Mouse (Mus musculus): ENCODE data around the gene Sned1. TPM values are rescaled to one million over a fixed set of nuclear protein-coding genes. Genes with fewer than 3 reads are reported as not detected.

Sned1 gene
- polyA plus RNA-seq, 1 experiment from 2014 or later, result 4.8 TPM

- H3K4me2 ChIP-seq (replicated peaks; ENCODE audit: low read depth, low read length), result no peak overlapping the region
- no peaks in the 10 kb centered on the region for H3K9me3 ChIP-seq (ENCODE audit: control insufficient read depth, low read depth, low read length)
- 0 out of 2 replicates have a peak, but pooled peaks cover under 1% of the 10 kb centered on the region for H3K4me1 ChIP-seq (ENCODE audit: control insufficient read depth, insufficient read depth, low read length)
- ATAC-seq (ENCODE audit: insufficient number of reproducible peaks, insufficient read depth, low FRiP score, low read depth), result no peak
- no peaks in the 10 kb centered on the region for H3K27me3 ChIP-seq (ENCODE audit: control insufficient read depth, insufficient read depth, low read length)
- no peak overlapping the region for H3K9ac ChIP-seq (replicated peaks; ENCODE audit: low read depth, low read length)
- no peak overlapping the region for H3K27ac ChIP-seq (ENCODE audit: low read length)
- no peak overlapping the region for H3K4me3 ChIP-seq (ENCODE audit: low read depth, low read length)
- peaks cover 59% of the 10 kb centered on the region for H3K36me3 ChIP-seq (ENCODE audit: control insufficient read depth, insufficient read depth, low read length)
- 85% methylated on average over 4 of the region's 4 CpGs for WGBS
Observed at GRCm38 (mm10) chr1:93349701-93350100, 114.1 kb downstream of the Sned1 start.

Small RNA genes within 50 kb of the gene (microRNA-seq; reads per million reads assigned to microRNA genes)
- gene Mir6901, result not detected
- not detected for gene Mir6902

Other genes starting within 250 kb of the Sned1 start
- not detected in 2 replicates for gene Aqp12, start 229.5 kb upstream of the Sned1 start, polyA plus RNA-seq (2014; fragmentation: Nextera tagmentation; extraction: Ambion mirVana)
- gene Kif1a, start 133.9 kb upstream of the Sned1 start, polyA plus RNA-seq (2014; fragmentation: Nextera tagmentation; extraction: Ambion mirVana), result 18.7 and 23.2 TPM in 2 replicates
- gene Agxt, start 100.6 kb upstream of the Sned1 start, polyA plus RNA-seq (2014; fragmentation: Nextera tagmentation; extraction: Ambion mirVana), result not detected in 2 replicates
- gene 2310007B03Rik, start 74.9 kb upstream of the Sned1 start, polyA plus RNA-seq (2014; fragmentation: Nextera tagmentation; extraction: Ambion mirVana), result 2.6 TPM in 2 replicates
- gene Crocc2, start 67.1 kb upstream of the Sned1 start, polyA plus RNA-seq (2014; fragmentation: Nextera tagmentation; extraction: Ambion mirVana), result 0.10 and 0.23 TPM in 2 replicates
- gene Mterf4, start 70.1 kb downstream of the Sned1 start, polyA plus RNA-seq (2014; fragmentation: Nextera tagmentation; extraction: Ambion mirVana), result 28.6 and 31.3 TPM in 2 replicates
- 59.5 and 63.1 TPM in 2 replicates for gene Ppp1r7, start 107.0 kb downstream of the Sned1 start, polyA plus RNA-seq (2014; fragmentation: Nextera tagmentation; extraction: Ambion mirVana)
- 13.7 and 16.4 TPM in 2 replicates for gene Pask, start 107.6 kb downstream of the Sned1 start, polyA plus RNA-seq (2014; fragmentation: Nextera tagmentation; extraction: Ambion mirVana)
- gene Ano7, start 138.1 kb downstream of the Sned1 start, polyA plus RNA-seq (2014; fragmentation: Nextera tagmentation; extraction: Ambion mirVana), result 0.77 and 0.81 TPM in 2 replicates
- 197 and 219 TPM in 2 replicates for gene Hdlbp, start 243.0 kb downstream of the Sned1 start, polyA plus RNA-seq (2014; fragmentation: Nextera tagmentation; extraction: Ambion mirVana)